In genomic region chr1:20890941-20891399, GRCm38 (mm10) we compare ENCODE assay signal across 8 mouse cellular contexts. TPM values are rescaled to one million over a fixed set of nuclear protein-coding genes. Genes with fewer than 3 reads are reported as not detected.
A peak's percentile ranks its signal among the peaks of the same experiment; 100 is the strongest.
DNase-seq lines count a peak whose midpoint lies in the region; ATAC-seq lines count a peak whose summit lies in the region.

No protein-coding gene starts in this region.

- H3K9ac ChIP-seq in intestine, embryonic 15.5 days = peak overlapping the region; percentile 67

- ATAC-seq in activated CD4-positive, CD25-positive, alpha-beta regulatory T cell, adult 4 months = peak; percentile 60
- ATAC-seq in intestine, embryonic 15.5 days = peak; percentile 88
- ATAC-seq in megakaryocyte progenitor cell, adult 5-6 weeks (replicated peaks; ENCODE audit: poor library complexity) = peak; percentile 72

- H3K4me3 ChIP-seq in intestine, embryonic 15.5 days (replicated peaks) = peak overlapping the region; percentile 70

- intact Hi-C loops in left cerebral cortex, postnatal 14 days (cut with DNase I) = loop anchor here (5.0 kb wide), 2 partner anchors 41 to 69 kb away; partner anchors contain the start of gene Mcm3

- no peaks in the 10 kb centered on the region for H3K27me3 ChIP-seq in intestine, embryonic 15.5 days (replicated peaks)

- DNase-seq in cerebellum, postnatal 4 days (ENCODE audit: low spot score in 2 of 2) = peak; percentile 30 to 58
- peak; percentile 9 for DNase-seq in gastrocnemius, postnatal 25 days
- DNase-seq in left cerebral cortex, postnatal 14 days (ENCODE audit: low spot score in 2 of 2) = peak; percentile 73 to 75
- peak; percentile 84 to 85 for DNase-seq in right cerebral cortex, postnatal 10 days (ENCODE audit: low spot score in 2 of 2)
- peak; percentile 67 to 69 for DNase-seq in urinary bladder, postnatal 36 days (ENCODE audit: low spot score in 2 of 2)

- H3K4me1 ChIP-seq in intestine, embryonic 15.5 days (replicated peaks) = 0 out of 2 replicates have a peak, but pooled peaks cover 7% of the 10 kb centered on the region

- peak overlapping the region; percentile 89 for H3K4me2 ChIP-seq in intestine, embryonic 15.5 days (replicated peaks)

- H3K9me3 ChIP-seq in intestine, embryonic 15.5 days = no peaks in the 10 kb centered on the region

- H3K27ac ChIP-seq in intestine, embryonic 15.5 days = peak overlapping the region; percentile 88

- under 1% methylated on average over 20 of the region's 20 CpGs for WGBS in intestine, embryonic 15.5 days

- H3K36me3 ChIP-seq in intestine, embryonic 15.5 days = no peaks in the 10 kb centered on the region

RNA-seq across cellular contexts. Expression of gene Paqr8, which starts 0.6 kb away (rescaled TPM):
- 1 to 10 TPM; 2.3 to 4.3 TPM for polyA plus RNA-seq in activated CD4-positive, CD25-positive, alpha-beta regulatory T cell, adult 4 months (2017; shearing (Covaris generic))
- total RNA-seq in gastrocnemius, postnatal 25 days (2021) = 1 to 10 TPM; 1.2 to 1.3 TPM
- 5.8 and 6.1 TPM in 2 replicates for polyA plus RNA-seq in intestine, embryonic 15.5 days (2015; fragmentation: Nextera tagmentation; extraction: Ambion mirVana)
- total RNA-seq in left cerebral cortex, postnatal 14 days (2021) = 10 to 100 TPM; 93.6 to 99.6 TPM
- total RNA-seq in megakaryocyte progenitor cell, adult 5-6 weeks (2015) = 1.6 and 3.9 TPM in 2 replicates
- total RNA-seq in megakaryocyte progenitor cell, adult 5-6 weeks (2017) = 2.4 and 3.5 TPM in 2 replicates

Comparison
In these comparisons a context has a peak if more than half of its experiments do, and no peak if none do; other contexts are left out.
1. Peak in every context shown above with its lines: DNase-seq, ATAC-seq, H3K4me3 ChIP-seq and H3K27ac ChIP-seq.
2. DNase-seq: peak in every context shown above with its lines; median percentile 84 in right cerebral cortex, postnatal 10 days; 74 in left cerebral cortex, postnatal 14 days; 68 in urinary bladder, postnatal 36 days; 44 in cerebellum, postnatal 4 days; 9 in gastrocnemius, postnatal 25 days.
3. RNA of gene Paqr8, which starts 0.6 kb away (total RNA-seq): 93.6 to 99.6 TPM in left cerebral cortex, postnatal 14 days; 1.6 to 3.9 TPM in megakaryocyte progenitor cell, adult 5-6 weeks and 1.2 to 1.3 TPM in gastrocnemius, postnatal 25 days; every median in the first group is over 10 times any median in the second.